Mouse (Mus musculus) heart, adult 2 months (tissue): ENCODE measurements at regions not wholly inside any gene's neighbourhood (a gene's known extent, or its start where the extent isn't known, plus 50 kb on each side); places are given as distances from the start of the nearest gene placed in this dataset.
A peak's percentile ranks its signal among the peaks of the same experiment; 100 is the strongest.

Experiments
- DNase-seq, 2 experiments: peaks; one replicate each; pipeline ENCODE4 v3.0.0; 2021
- H3K27ac ChIP-seq: fragments of 200-600 bp; 2 replicates; pipeline ENCODE4 v1.8.1; 2022
- H3K27me3 ChIP-seq: fragments of 200-500 bp; 2 replicates; pipeline ENCODE4 v1.6.1; 2012; ENCODE audit warnings: mild to moderate bottlenecking, low read length, inconsistent platforms, mixed read lengths; ENCODE audit not compliant: control insufficient read depth, insufficient read depth
- H3K36me3 ChIP-seq: fragments of 200-500 bp; 2 replicates; pipeline ENCODE4 v1.6.1; 2012; ENCODE audit warnings: low read length, inconsistent platforms; ENCODE audit not compliant: control insufficient read depth, insufficient read depth
- H3K4me1 ChIP-seq: fragments of 200-500 bp; 2 replicates; pipeline ENCODE4 v1.6.1; 2011; ENCODE audit warnings: low read length; ENCODE audit not compliant: control insufficient read depth, insufficient read depth
- H3K4me3 ChIP-seq: fragments of 200-600 bp; 2 replicates; pipeline ENCODE4 v1.8.1; 2022
- H3K79me2 ChIP-seq: fragments of 200-500 bp; replicated peaks from 2 replicates; pipeline ENCODE4 v1.6.1; 2012; ENCODE audit warnings: mild to moderate bottlenecking, inconsistent platforms, low read length, moderate library complexity, mixed read lengths; ENCODE audit not compliant: control insufficient read depth, insufficient read depth
- H3K9ac ChIP-seq: fragments of 200-500 bp; 2 replicates; pipeline ENCODE4 v1.6.1; 2012; ENCODE audit warnings: low read depth, mild to moderate bottlenecking, control low read depth, inconsistent platforms, low read length, mixed read lengths
- CTCF ChIP-seq: fragments of 200-600 bp; IDR thresholded peaks from 2 replicates; pipeline ENCODE4 v1.8.1; 2022; ENCODE audit warnings: antibody characterized with exemption, mild to moderate bottlenecking, moderate library complexity
- EP300 ChIP-seq: fragments of 200-500 bp; IDR thresholded peaks from 2 replicates; pipeline ENCODE4 v1.6.1; 2011; ENCODE audit warnings: low read depth, low read length, control low read depth; ENCODE audit not compliant: insufficient read depth
- POLR2A ChIP-seq: fragments of 200-500 bp; IDR thresholded peaks from 2 replicates; pipeline ENCODE4 v1.6.1; 2011; ENCODE audit warnings: mild to moderate bottlenecking, low read depth, low read length, control low read depth; ENCODE audit not compliant: insufficient read depth
- WGBS: fragments of 180-500 bp; shearing (Covaris S2); methylation state at CpG from one replicate; pipeline ENCODE4 v1.1.7; 2018; 5-methylcytosine and 5-hydroxymethylcytosine counted together
- intact Hi-C: fragments of 180-260 bp; cut with DNase I; formaldehyde crosslinking; loops from one replicate; pipeline ENCODE4 v1.15.1; 2025

DNA sequence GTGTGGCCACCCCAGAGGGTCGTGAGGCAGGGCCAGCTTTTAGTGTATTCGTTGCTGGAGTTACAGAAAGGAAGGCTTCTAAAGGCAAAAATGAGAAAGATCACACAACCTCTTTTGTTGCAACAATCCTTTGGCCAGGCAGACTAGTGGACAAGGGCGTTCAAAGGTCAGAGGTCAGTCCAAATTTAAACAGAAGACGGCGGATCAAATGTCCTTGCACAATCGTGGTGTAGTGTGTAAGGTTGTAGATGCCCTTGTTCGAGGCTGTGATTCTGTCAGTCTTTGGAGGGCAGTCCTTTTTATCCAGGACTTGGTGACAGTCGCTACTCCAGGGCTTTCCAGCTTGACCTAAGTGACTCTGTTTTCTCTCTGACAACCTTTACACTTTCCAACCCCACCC lies 76.6 kb upstream of the Cpsf6 start:
- H3K9ac ChIP-seq: no peak overlapping the region
- TF ChIP-seq EP300 (no peak), POLR2A (no peak), CTCF (no peak)
- no peak overlapping the region for H3K27ac ChIP-seq
- no peak overlapping the region for H3K4me3 ChIP-seq
- no peaks in the 10 kb centered on the region for H3K27me3 ChIP-seq
- intact Hi-C loops: no loop called here
- no peak for DNase-seq
- no peaks in the 10 kb centered on the region for H3K79me2 ChIP-seq
- no peaks in the 10 kb centered on the region for H3K36me3 ChIP-seq
- 73% methylated on average over 8 of the region's 8 CpGs for WGBS
- peaks cover 1% of the 10 kb centered on the region; the same call in 1 of the 2 replicates for H3K4me1 ChIP-seq

GRCm38 (mm10) chr10:117455595-117456302 lies 75.9 kb upstream of the Cpsf6 start:
- WGBS: 77% methylated on average over 9 of the region's 9 CpGs
- no peaks in the 10 kb centered on the region for H3K36me3 ChIP-seq
- intact Hi-C loops: loop anchor here (1.0 kb wide), 1 partner anchor 221 kb away; no protein-coding TSS in a partner anchor
- DNase-seq: peak; percentile 23 to 51
- H3K4me3 ChIP-seq: no peak overlapping the region
- peaks cover 1% of the 10 kb centered on the region; the same call in 1 of the 2 replicates for H3K4me1 ChIP-seq
- H3K79me2 ChIP-seq: no peaks in the 10 kb centered on the region
- TF ChIP-seq CTCF (peak; percentile 84), POLR2A (no peak)
- H3K27ac ChIP-seq: no peak overlapping the region
- H3K9ac ChIP-seq: no peak overlapping the region
- H3K27me3 ChIP-seq: no peaks in the 10 kb centered on the region

- DNase-seq: no peak
- 65% methylated on average over 12 of the region's 12 CpGs for WGBS
- TF ChIP-seq EP300: no peak
- no peak for TF ChIP-seq POLR2A
- TF ChIP-seq CTCF: no peak
- no peaks in the 10 kb centered on the region for H3K36me3 ChIP-seq
- intact Hi-C loops: loop anchor here (1.0 kb wide), 1 partner anchor 221 kb away; no protein-coding TSS in a partner anchor
- H3K27me3 ChIP-seq: no peaks in the 10 kb centered on the region
- H3K4me3 ChIP-seq: no peak overlapping the region
- peaks cover 1% of the 10 kb centered on the region; the same call in 1 of the 2 replicates for H3K4me1 ChIP-seq
- no peak overlapping the region for H3K9ac ChIP-seq
- H3K27ac ChIP-seq: no peak overlapping the region
- H3K79me2 ChIP-seq: no peaks in the 10 kb centered on the region
Observed at GRCm38 (mm10) chr10:117454711-117455591, 75.1 kb upstream of the Cpsf6 start.

GRCm38 (mm10) chr10:117454171-117454500 lies 74.3 kb upstream of the Cpsf6 start:
- no peak overlapping the region for H3K9ac ChIP-seq
- H3K79me2 ChIP-seq: no peaks in the 10 kb centered on the region
- intact Hi-C loops: no loop called here
- H3K36me3 ChIP-seq: no peaks in the 10 kb centered on the region
- H3K4me1 ChIP-seq: peaks cover 1% of the 10 kb centered on the region; the same call in 1 of the 2 replicates
- no peak overlapping the region for H3K4me3 ChIP-seq
- DNase-seq: no peak
- H3K27ac ChIP-seq: no peak overlapping the region
- TF ChIP-seq CTCF (no peak), EP300 (no peak), POLR2A (no peak)
- no peaks in the 10 kb centered on the region for H3K27me3 ChIP-seq
- 90% methylated on average over 3 of the region's 3 CpGs for WGBS

DNA sequence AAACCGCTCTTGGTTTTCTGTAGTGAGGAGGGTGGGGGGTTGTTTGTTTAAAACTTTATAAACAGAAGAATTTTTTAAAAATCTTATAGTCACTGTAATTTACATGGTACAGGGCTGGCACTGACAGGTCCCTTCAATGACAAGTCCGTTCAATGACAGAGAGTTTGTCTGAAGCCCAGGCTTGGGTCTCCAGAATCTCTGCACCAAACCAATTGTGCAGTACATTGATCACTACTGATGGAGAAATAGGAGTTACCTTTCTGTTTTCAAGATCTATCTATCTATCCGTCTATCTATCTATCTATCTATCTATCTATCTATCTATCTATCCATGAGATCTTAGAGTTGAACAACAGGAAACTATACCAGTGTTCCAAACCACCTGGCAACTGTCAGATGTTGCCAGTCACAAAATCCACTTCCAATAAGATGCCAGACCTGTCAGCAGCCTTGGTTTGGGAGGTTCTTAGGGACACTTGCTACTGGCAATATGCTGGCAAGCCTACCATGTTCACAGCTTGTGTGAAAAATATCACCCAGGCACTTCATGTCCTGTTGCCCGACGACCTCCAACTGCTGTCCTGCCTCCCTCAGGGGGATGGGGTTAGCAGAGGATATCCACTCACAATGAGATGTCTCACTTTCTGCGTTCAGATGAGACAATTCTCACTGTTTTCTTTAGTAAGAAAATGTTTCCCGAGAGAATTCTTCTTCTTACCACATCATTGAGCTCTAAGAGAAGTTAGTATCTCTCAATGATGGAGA lies 73.8 kb upstream of the Cpsf6 start:
- Histone ChIP-seq H3K27me3 (no peaks in the 10 kb centered on the region), H3K36me3 (no peaks in the 10 kb centered on the region), H3K4me1 (peaks cover 1% of the 10 kb centered on the region; the same call in 1 of the 2 replicates), H3K79me2 (no peaks in the 10 kb centered on the region), H3K4me3 (no peak overlapping the region), H3K9ac (no peak overlapping the region), H3K27ac (no peak overlapping the region)
- WGBS: 83% methylated on average over 7 of the region's 7 CpGs
- intact Hi-C loops: no loop called here
- TF ChIP-seq POLR2A (no peak), CTCF (no peak), EP300 (no peak)
- DNase-seq: no peak
